Mouse (Mus musculus) CH12.LX (cell line): ENCODE measurements at regions not wholly inside any gene's neighbourhood (a gene's known extent, or its start where the extent isn't known, plus 50 kb on each side); places are given as distances from the start of the nearest gene placed in this dataset.

Source experiments
- DNase-seq: peaks from one replicate; pipeline ENCODE4 v3.0.0-alpha.2; 2013; ENCODE audit errors: extremely low read depth
- H3K27ac ChIP-seq: 2 replicates; pipeline ENCODE4 v1.5.1; 2012; ENCODE audit warnings: low read depth, mild to moderate bottlenecking, control low read depth, moderate library complexity; ENCODE audit not compliant: insufficient read depth
- H3K27me3 ChIP-seq: replicated peaks from 2 replicates; pipeline ENCODE3; 2012; ENCODE audit warnings: inconsistent platforms
- H3K36me3 ChIP-seq, 2 experiments: replicated peaks in 1 of 2; 2 replicates each; pipeline versions ENCODE3 to v1.6.1; 2012; ENCODE audit warnings: inconsistent platforms in 1 of 2, low read length in 1 of 2, mild to moderate bottlenecking in 1 of 2, mixed read lengths in 1 of 2, moderate library complexity in 1 of 2; ENCODE audit not compliant: control insufficient read depth in 1 of 2, insufficient read depth in 1 of 2
- H3K4me1 ChIP-seq, 2 experiments: 2 replicates each; pipeline ENCODE4 v1.6.1; 2012; ENCODE audit warnings: inconsistent platforms in 1 of 2, moderate library complexity in 1 of 2; ENCODE audit not compliant: insufficient read depth in 2 of 2, control insufficient read depth in 1 of 2
- H3K4me2 ChIP-seq: 2 replicates; pipeline ENCODE4 v1.6.1; 2012; ENCODE audit warnings: low read depth, mild to moderate bottlenecking, control low read depth; ENCODE audit not compliant: poor library complexity, insufficient read depth, severe bottlenecking
- H3K4me3 ChIP-seq, 3 experiments: fragments of 150-350 bp in 1 of 3; sonication (generic) in 1 of 3; replicated peaks in 1 of 3; 2 replicates each; pipeline versions ENCODE3 to v1.5.1; 2011 to 2012; ENCODE audit warnings: low read depth in 2 of 3, low read length in 2 of 3, mild to moderate bottlenecking in 2 of 3, moderate library complexity in 2 of 3, control low read depth in 1 of 3, improper control_type of control experiment in 1 of 3, inconsistent platforms in 1 of 3, mixed read lengths in 1 of 3; ENCODE audit not compliant: poor library complexity in 1 of 3
- H3K79me2 ChIP-seq: replicated peaks from 2 replicates; pipeline ENCODE4 v1.6.1; 2012; ENCODE audit warnings: mild to moderate bottlenecking, moderate library complexity; ENCODE audit not compliant: control insufficient read depth, poor library complexity, insufficient read depth, severe bottlenecking; ENCODE audit errors: extremely low read depth
- H3K9ac ChIP-seq: 2 replicates; pipeline ENCODE4 v1.6.1; 2012; ENCODE audit warnings: low read depth, mild to moderate bottlenecking, control low read depth, moderate library complexity; ENCODE audit not compliant: insufficient read depth
- H3K9me3 ChIP-seq: replicated peaks from 2 replicates; pipeline ENCODE3; 2012; ENCODE audit warnings: low read length, inconsistent platforms, mixed read lengths
- BHLHE40 ChIP-seq: IDR thresholded peaks from 2 replicates; pipeline ENCODE4 v1.6.1; 2011; ENCODE audit warnings: mild to moderate bottlenecking, low read depth, low read length, improper control_type of control experiment
- CHD1 ChIP-seq: IDR thresholded peaks from 2 replicates; pipeline ENCODE4 v1.6.1; 2012; ENCODE audit warnings: low read depth, low read length, improper control_type of control experiment, inconsistent platforms
- CHD2 ChIP-seq: IDR thresholded peaks from 2 replicates; pipeline ENCODE4 v1.6.1; 2011; ENCODE audit warnings: low read length, improper control_type of control experiment
- CTCF ChIP-seq, 2 experiments: IDR thresholded peaks in 1 of 2; conservative IDR thresholded peaks in 1 of 2; 2 replicates each; pipeline ENCODE4 v1.5.1; 2011 to 2012; ENCODE audit warnings: low read depth in 2 of 2, low read length in 2 of 2, improper control_type of control experiment in 1 of 2, inconsistent platforms in 1 of 2, mild to moderate bottlenecking in 1 of 2, moderate library complexity in 1 of 2
- E2F4 ChIP-seq: IDR thresholded peaks from 2 replicates; pipeline ENCODE4 v1.6.1; 2011; ENCODE audit warnings: low read depth, low read length, improper control_type of control experiment; ENCODE audit not compliant: insufficient replicate concordance
- ELF1 ChIP-seq: IDR thresholded peaks from 2 replicates; pipeline ENCODE4 v1.6.1; 2014; ENCODE audit warnings: low read depth, mild to moderate bottlenecking, inconsistent platforms, low read length, improper control_type of control experiment
- EP300 ChIP-seq: IDR thresholded peaks from 2 replicates; pipeline ENCODE4 v1.6.1; 2011; ENCODE audit warnings: low read length, improper control_type of control experiment
- ETS1 ChIP-seq: conservative IDR thresholded peaks from 2 replicates; pipeline ENCODE4 v1.6.1; 2012; ENCODE audit warnings: low read depth, mild to moderate bottlenecking, inconsistent platforms, low read length, improper control_type of control experiment, moderate library complexity
- HCFC1 ChIP-seq: IDR thresholded peaks from 2 replicates; pipeline ENCODE4 v1.6.1; 2012; ENCODE audit warnings: low read depth, mild to moderate bottlenecking, inconsistent platforms, low read length, improper control_type of control experiment
- JUND ChIP-seq: conservative IDR thresholded peaks from 2 replicates; pipeline ENCODE4 v1.6.1; 2011; ENCODE audit warnings: low read depth, low read length, improper control_type of control experiment
- KAT2A ChIP-seq: IDR thresholded peaks from 2 replicates; pipeline ENCODE4 v1.6.1; 2012; ENCODE audit warnings: low read length, improper control_type of control experiment, inconsistent platforms; ENCODE audit not compliant: insufficient replicate concordance
- MAFK ChIP-seq: IDR thresholded peaks from 2 replicates; pipeline ENCODE4 v1.6.1; 2011; ENCODE audit warnings: low read length, improper control_type of control experiment; ENCODE audit not compliant: insufficient replicate concordance
- MAX ChIP-seq: IDR thresholded peaks from 2 replicates; pipeline ENCODE4 v1.6.1; 2011; ENCODE audit warnings: low read length, improper control_type of control experiment
- MAZ ChIP-seq: IDR thresholded peaks from 2 replicates; pipeline ENCODE4 v1.6.1; 2012; ENCODE audit warnings: low read depth, mild to moderate bottlenecking, inconsistent platforms, low read length, improper control_type of control experiment, moderate library complexity
- MXI1 ChIP-seq: IDR thresholded peaks from 2 replicates; pipeline ENCODE4 v1.6.1; 2011; ENCODE audit warnings: mild to moderate bottlenecking, low read depth, low read length, improper control_type of control experiment
- MYC ChIP-seq: IDR thresholded peaks from 2 replicates; pipeline ENCODE4 v1.6.1; 2011; ENCODE audit warnings: low read depth, mild to moderate bottlenecking, improper control_type of control experiment, low read length
- NELFE ChIP-seq: IDR thresholded peaks from 2 replicates; pipeline ENCODE4 v1.6.1; 2011; ENCODE audit warnings: low read depth, low read length, improper control_type of control experiment
- NRF1 ChIP-seq: IDR thresholded peaks from 2 replicates; pipeline ENCODE4 v1.6.1; 2014; ENCODE audit warnings: low read depth, mild to moderate bottlenecking, inconsistent platforms, low read length, improper control_type of control experiment, moderate library complexity
- SMC3 ChIP-seq: IDR thresholded peaks from 2 replicates; pipeline ENCODE4 v1.6.1; 2011; ENCODE audit warnings: low read depth, low read length, improper control_type of control experiment
- TBP ChIP-seq: conservative IDR thresholded peaks from 2 replicates; pipeline ENCODE4 v1.6.1; 2011; ENCODE audit warnings: low read depth, low read length, improper control_type of control experiment
- UBTF ChIP-seq: IDR thresholded peaks from 2 replicates; pipeline ENCODE4 v1.6.1; 2012; ENCODE audit warnings: low read depth, mild to moderate bottlenecking, inconsistent platforms, low read length, improper control_type of control experiment, moderate library complexity
- USF2 ChIP-seq: conservative IDR thresholded peaks from 2 replicates; pipeline ENCODE4 v1.6.1; 2011; ENCODE audit warnings: low read depth, low read length, improper control_type of control experiment
- ZC3H11A ChIP-seq: IDR thresholded peaks from 2 replicates; pipeline ENCODE4 v1.6.1; 2012; ENCODE audit warnings: low read depth, mild to moderate bottlenecking, inconsistent platforms, low read length, improper control_type of control experiment
- ZNF384 ChIP-seq: IDR thresholded peaks from 2 replicates; pipeline ENCODE4 v1.6.1; 2012; ENCODE audit warnings: low read depth, low read length, improper control_type of control experiment, inconsistent platforms
- dilution Hi-C: fragments of 300-500 bp; cut with MboI; formaldehyde crosslinking; loops from 2 replicates; pipeline ENCODE4 v1.14.3; 2020; ENCODE audit warnings: low sequenced_read_pairs; ENCODE audit not compliant: extremely low pct_unique_long_range_greater_than_20kb, extremely low pct_ligation_motif_present
- in situ Hi-C: fragments of 300-500 bp; cut with MboI; formaldehyde crosslinking; loops from 3 replicates; pipeline ENCODE4 v1.14.3; 2019; ENCODE audit warnings: low sequenced_read_pairs, low pct_ligation_motif_present, low pct_unique_long_range_greater_than_20kb, mixed read lengths

- dilution Hi-C loops, result no loop called here
These were observed 950.7 kb downstream of the Rps29 start for GRCm38 (mm10) chr12:68208302-68208701.

DNA sequence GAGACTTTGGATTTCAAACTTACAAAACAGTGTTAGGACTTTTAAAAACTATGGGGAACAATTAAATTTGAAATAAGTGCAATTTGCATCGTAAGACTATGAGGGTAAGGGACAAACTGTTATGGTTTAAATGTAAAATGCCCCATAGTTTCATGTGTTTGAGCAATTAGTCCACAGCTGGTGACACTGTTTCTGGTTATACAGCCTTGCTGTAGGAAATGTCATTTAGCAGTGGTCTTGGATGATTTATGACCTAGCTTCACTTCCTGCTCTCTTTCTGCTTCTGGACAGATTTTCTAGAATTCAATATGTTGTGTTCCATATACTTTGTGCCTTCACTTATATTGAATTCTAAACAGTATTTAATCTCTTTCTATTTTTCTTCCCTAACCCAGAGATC, 961.5 kb upstream of the Mdga2 start:
- Histone ChIP-seq H3K36me3 (no peaks in the 10 kb centered on the region), H3K4me1 (no peaks in the 10 kb centered on the region), H3K79me2 (no peaks in the 10 kb centered on the region), H3K27me3 (no peaks in the 10 kb centered on the region), H3K9me3 (peaks cover 13% of the 10 kb centered on the region), H3K4me2 (no peak overlapping the region)
- DNase-seq, result no peak
- dilution Hi-C loops, result no loop called here
- no peak for TF ChIP-seq NELFE
- no peak for TF ChIP-seq ZC3H11A
- TF ChIP-seq, all 38 proteins: peak for 0
- Histone ChIP-seq H3K4me3 (no peak overlapping the region), H3K27ac (no peak overlapping the region), H3K9ac (no peak overlapping the region)
- in situ Hi-C loops, result no loop called here

More at GRCm38 (mm10) chr12:68208302-68208701, 950.7 kb downstream of the Rps29 start:
- in situ Hi-C loops, result no loop called here
- Histone ChIP-seq H3K79me2 (no peaks in the 10 kb centered on the region), H3K9me3 (peaks cover 11% of the 10 kb centered on the region), H3K4me2 (no peak overlapping the region), H3K4me3 (no peak overlapping the region), H3K27ac (no peak overlapping the region), H3K4me1 (no peaks in the 10 kb centered on the region), H3K27me3 (no peaks in the 10 kb centered on the region), H3K36me3 (no peaks in the 10 kb centered on the region), H3K9ac (no peak overlapping the region)
- TF ChIP-seq TBP (no peak), MAZ (no peak), NELFE (no peak), CTCF (conservative IDR thresholded peaks at IDR 0.05 in 1 of 2, IDR thresholded peaks at IDR 0.05 in 1 of 2; ENCODE audit: low read depth in 2 of 2, low read length in 2 of 2) (no peak), UBTF (no peak)
- no peak for DNase-seq

GRCm38 (mm10) chr12:68161317-68161716, 939.0 kb upstream of the Mdga2 start:
- in situ Hi-C loops, result no loop called here
- Histone ChIP-seq H3K9ac (no peak overlapping the region), H3K79me2 (no peaks in the 10 kb centered on the region), H3K4me2 (no peak overlapping the region), H3K27me3 (no peaks in the 10 kb centered on the region), H3K9me3 (peaks cover 9% of the 10 kb centered on the region), H3K36me3 (no peaks in the 10 kb centered on the region), H3K4me1 (no peaks in the 10 kb centered on the region), H3K27ac (no peak overlapping the region), H3K4me3 (no peak overlapping the region)
- TF ChIP-seq MYC, result no peak
- no peak for TF ChIP-seq SMC3
- no peak for TF ChIP-seq EP300
- TF ChIP-seq UBTF, result no peak
- no peak for TF ChIP-seq ETS1
- TF ChIP-seq MXI1, result no peak
- TF ChIP-seq E2F4, result no peak
- no peak for TF ChIP-seq ZNF384
- TF ChIP-seq MAX, result no peak
- TF ChIP-seq KAT2A, result no peak
- no peak for TF ChIP-seq CHD1
- no peak for TF ChIP-seq USF2
- TF ChIP-seq BHLHE40, result no peak
- TF ChIP-seq CHD2, result no peak
- TF ChIP-seq HCFC1, result no peak
- TF ChIP-seq ELF1, result no peak
- TF ChIP-seq NELFE, result no peak
- TF ChIP-seq JUND, result no peak
- TF ChIP-seq MAFK, result no peak
- TF ChIP-seq NRF1, result no peak
- DNase-seq, result no peak
- dilution Hi-C loops, result no loop called here
